Mouse (Mus musculus) lung, postnatal 10 days (tissue): ENCODE data around the gene Ap1m1.

ENCODE experiments used
- DNase-seq: peaks from one replicate; pipeline ENCODE4 v3.0.0; 2021

Ap1m1 gene

DNA sequence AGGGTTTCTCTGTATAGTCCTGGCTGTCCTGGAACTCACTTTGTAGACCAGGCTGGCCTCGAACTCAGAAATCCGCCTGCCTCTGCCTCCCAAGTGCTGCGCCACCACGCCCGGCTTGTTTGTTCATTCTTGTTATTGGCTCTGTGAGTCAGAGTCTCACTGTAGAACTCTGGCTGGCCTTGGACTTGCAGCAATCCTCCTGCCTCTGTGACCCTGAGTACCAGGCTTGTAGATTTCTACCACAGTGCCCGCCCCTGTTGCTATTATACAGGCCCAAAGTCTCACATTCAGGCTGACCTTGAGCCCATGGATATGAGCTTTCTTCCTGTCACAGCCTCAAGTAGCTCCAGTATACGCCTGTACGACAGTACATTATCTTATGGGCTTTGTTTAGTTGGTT, 56.7 kb downstream of the Ap1m1 start:
- DNase-seq: no peak

GRCm38 (mm10) chr8:72298928-72299327, 59.1 kb downstream of the Ap1m1 start:
- no peak for DNase-seq

DNA sequence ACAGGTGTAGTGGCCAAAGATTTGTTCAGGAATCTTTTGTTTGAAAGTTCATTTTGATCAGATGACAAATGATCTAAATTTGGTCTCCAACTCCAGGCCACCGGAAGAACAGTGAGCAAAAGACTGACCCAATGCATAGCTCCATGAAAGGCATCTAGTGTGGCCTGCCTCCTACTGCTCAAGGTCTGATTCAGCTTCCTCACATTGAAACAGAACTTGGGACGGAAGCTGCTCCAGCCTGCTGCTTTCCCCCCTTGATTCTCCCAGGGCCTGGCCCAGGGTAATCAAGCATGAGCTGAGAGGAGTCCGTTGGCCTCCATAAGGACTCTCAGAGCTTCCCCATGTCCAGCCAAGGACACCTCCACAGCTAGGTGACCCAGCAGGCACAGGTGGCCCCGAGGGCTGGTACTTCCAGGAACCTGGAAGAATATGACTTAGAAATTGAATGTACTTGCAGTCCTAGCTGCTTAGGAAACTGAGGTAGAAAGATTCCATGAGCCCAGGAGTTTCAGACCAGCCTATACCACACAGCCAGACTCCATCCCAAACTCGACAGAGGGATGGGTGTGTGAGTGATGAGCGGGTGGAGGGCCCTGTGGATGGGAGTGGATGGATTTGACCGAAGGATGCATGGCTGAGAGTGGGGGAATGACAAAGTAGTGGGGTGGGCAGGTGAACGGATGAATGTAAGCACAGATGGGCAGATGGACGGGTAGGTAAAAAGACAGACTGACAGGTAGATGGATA, 61.0 kb downstream of the Ap1m1 start:
- DNase-seq: no peak

DNA sequence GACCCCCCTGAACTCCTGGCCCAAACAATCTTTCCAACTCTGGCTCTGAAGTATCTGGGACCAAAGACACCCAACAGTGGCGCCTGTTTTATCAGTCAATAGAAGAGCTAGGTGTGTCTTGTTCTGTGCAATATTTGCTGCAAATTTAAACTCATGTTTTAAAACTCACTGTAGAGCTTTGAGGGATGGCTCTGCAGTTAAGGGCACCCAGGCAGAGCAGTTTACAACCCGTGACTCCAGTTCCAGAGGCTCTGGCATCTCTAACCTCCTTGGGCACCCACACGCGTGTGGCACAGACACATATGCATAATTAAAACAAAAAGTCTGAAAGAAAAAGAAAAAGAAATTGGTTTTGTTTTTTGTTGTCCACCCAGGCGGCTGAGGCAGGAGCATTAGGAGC, 61.7 kb downstream of the Ap1m1 start:
- DNase-seq: no peak

DNA sequence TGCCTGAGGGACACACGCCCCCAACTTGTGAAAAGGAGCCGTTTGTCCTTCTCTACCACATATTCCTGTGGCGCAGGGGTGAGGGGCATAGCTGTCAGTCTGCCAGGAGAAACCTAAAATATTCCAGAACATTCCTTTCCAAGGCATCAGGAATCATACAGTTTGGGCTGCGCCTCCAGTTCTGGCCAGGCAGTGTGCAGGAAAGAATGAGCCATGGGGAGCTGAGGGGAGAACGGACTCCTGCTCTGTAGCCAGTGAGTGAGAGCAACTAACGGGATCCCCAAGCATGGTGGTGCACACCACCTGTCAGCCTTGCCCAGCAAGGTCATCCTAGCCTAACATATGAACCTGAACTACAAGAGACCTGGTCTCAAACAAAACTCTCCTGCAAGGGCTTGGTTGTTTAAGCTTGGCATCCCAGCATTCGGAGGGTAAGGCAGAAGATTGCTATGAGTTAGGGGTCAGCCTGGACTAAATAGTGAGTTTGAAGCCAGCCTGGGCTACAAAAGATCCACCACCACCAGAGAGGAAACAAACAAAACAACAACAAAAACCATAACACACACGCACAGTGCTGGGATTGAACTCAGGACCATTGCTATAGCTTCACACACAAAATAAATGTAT, 63.3 kb downstream of the Ap1m1 start:
- no peak for DNase-seq

GRCm38 (mm10) chr8:72303633-72304032, 63.8 kb downstream of the Ap1m1 start:
- peak; percentile 91 for DNase-seq

GRCm38 (mm10) chr8:72305210-72305905, 65.5 kb downstream of the Ap1m1 start, which contains the start of gene Gm10282:
Gm10282 (minus strand) TSS chr8:72305260.
- no peak for DNase-seq

- DNase-seq: no peak
Measured at GRCm38 (mm10) chr8:72306913-72307312, 67.1 kb downstream of the Ap1m1 start.
